Mouse (Mus musculus) lung, adult 2 months (tissue): ENCODE results near the gene Dlgap1.

Experiments used
- CTCF ChIP-seq: fragments of 200-500 bp; IDR thresholded peaks from 2 replicates; pipeline ENCODE4 v1.5.1; 2011; ENCODE audit warnings: mild to moderate bottlenecking, low read length, control low read depth; ENCODE audit not compliant: insufficient read depth
- POLR2A ChIP-seq: fragments of 200-500 bp; IDR thresholded peaks from 2 replicates; pipeline ENCODE4 v1.6.1; 2011; ENCODE audit warnings: low read depth, mild to moderate bottlenecking, control low read depth, low read length, borderline replicate concordance; ENCODE audit errors: extremely low read depth

DNA sequence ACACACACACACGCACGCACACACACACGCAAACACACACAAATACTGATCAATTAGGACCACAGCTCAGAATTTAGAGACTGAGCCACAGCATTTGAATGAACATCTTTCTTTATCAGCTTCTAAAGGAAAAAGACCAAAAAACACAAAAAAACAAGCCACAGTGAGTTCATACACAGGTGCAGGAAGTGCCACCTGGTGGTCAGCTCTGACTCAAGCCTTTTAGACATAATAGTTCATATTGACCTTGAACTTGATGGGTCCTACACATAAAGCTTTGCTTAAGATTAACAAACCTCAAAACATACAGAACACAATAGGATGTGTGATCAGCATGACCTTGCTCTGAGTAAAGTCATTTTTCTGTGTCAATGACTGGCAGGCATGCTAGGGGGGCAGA, 814.4 kb downstream of the Dlgap1 start:
- no peak for TF ChIP-seq CTCF
- no peak for TF ChIP-seq POLR2A
